Mouse (Mus musculus): ENCODE results near the gene Pbld1. TPM values are rescaled to one million over a fixed set of nuclear protein-coding genes. Genes with fewer than 3 reads are reported as not detected.

Gene Pbld1
- polyA plus RNA-seq (2015; fragmentation: Nextera tagmentation; extraction: Ambion mirVana) = 0.56 and 0.99 TPM in 2 replicates

GRCm38 (mm10) chr10:63059862-63060261 lies at the start of gene Pbld1:
Gene Pbld1 (plus strand): TSS chr10:63060162.
- Histone ChIP-seq H3K4me2 (no peak within 1 kb of the TSS), H3K27ac (replicated peaks) (no peak within 1 kb of the TSS; the same call in 1 of the 2 replicates), H3K9me3 (no peaks in the 10 kb centered on the region), H3K4me3 (no peak within 1 kb of the TSS), H3K9ac (no peak within 1 kb of the TSS), H3K27me3 (no peaks in the 10 kb centered on the region; the same call in 1 of the 2 replicates), H3K4me1 (replicated peaks) (peaks cover 10% of the 10 kb centered on the region; the same call in 1 of the 2 replicates), H3K36me3 (no peaks in the 10 kb centered on the region)
- 89% methylated on average over 2 of the region's 2 CpGs for WGBS
- ATAC-seq (ENCODE audit: low read depth) = no peak

GRCm38 (mm10) chr10:63010268-63010667 lies 49.7 kb upstream of the Pbld1 start:
- WGBS = 87% methylated on average over 4 of the region's 4 CpGs

GRCm38 (mm10) chr10:63011556-63011955 lies 48.4 kb upstream of the Pbld1 start:
- 84% methylated on average over 6 of the region's 6 CpGs for WGBS
- Histone ChIP-seq H3K4me1 (replicated peaks) (0 out of 2 replicates have a peak, but pooled peaks cover under 1% of the 10 kb centered on the region), H3K36me3 (peaks cover 94% of the 10 kb centered on the region), H3K4me3 (no peak overlapping the region), H3K9me3 (no peaks in the 10 kb centered on the region), H3K9ac (no peak overlapping the region), H3K27me3 (no peaks in the 10 kb centered on the region), H3K4me2 (no peak overlapping the region), H3K27ac (replicated peaks) (no peak overlapping the region)
- no peak for ATAC-seq (ENCODE audit: low read depth)

More at GRCm38 (mm10) chr10:63010268-63010667, 49.7 kb upstream of the Pbld1 start:
- Histone ChIP-seq H3K4me1 (replicated peaks) (no peaks in the 10 kb centered on the region), H3K36me3 (peaks cover 94% of the 10 kb centered on the region), H3K27ac (replicated peaks) (no peak overlapping the region), H3K9me3 (no peaks in the 10 kb centered on the region), H3K4me2 (no peak overlapping the region), H3K4me3 (no peak overlapping the region), H3K27me3 (no peaks in the 10 kb centered on the region), H3K9ac (no peak overlapping the region)
- ATAC-seq (ENCODE audit: low read depth) = 0 out of 2 replicates have a peak, but pooled peaks have one; percentile 40

- Histone ChIP-seq H3K4me1 (replicated peaks) (peaks cover 13% of the 10 kb centered on the region), H3K27ac (replicated peaks) (no peak overlapping the region), H3K4me2 (no peak overlapping the region), H3K27me3 (no peaks in the 10 kb centered on the region), H3K9me3 (no peaks in the 10 kb centered on the region), H3K4me3 (no peak overlapping the region), H3K36me3 (peaks cover 88% of the 10 kb centered on the region), H3K9ac (no peak overlapping the region)
- ATAC-seq (ENCODE audit: low read depth) = no peak
- WGBS = 78% methylated on average over 3 of the region's 3 CpGs
Measured at GRCm38 (mm10) chr10:63013476-63013875, 46.5 kb upstream of the Pbld1 start.

GRCm38 (mm10) chr10:63014168-63014567 lies 45.8 kb upstream of the Pbld1 start:
- no peak for ATAC-seq (ENCODE audit: low read depth)
- no peaks in the 10 kb centered on the region for H3K9me3 ChIP-seq
- peaks cover 83% of the 10 kb centered on the region for H3K36me3 ChIP-seq
- H3K4me3 ChIP-seq = no peak overlapping the region
- 90% methylated on average over 9 of the region's 9 CpGs for WGBS
- H3K4me1 ChIP-seq (replicated peaks) = peaks cover 20% of the 10 kb centered on the region
- no peaks in the 10 kb centered on the region for H3K27me3 ChIP-seq
- H3K9ac ChIP-seq = no peak overlapping the region
- no peak overlapping the region for H3K4me2 ChIP-seq
- no peak overlapping the region for H3K27ac ChIP-seq (replicated peaks)

- peak overlapping the region; percentile 84 for H3K4me2 ChIP-seq
- no peak overlapping the region for H3K4me3 ChIP-seq
- H3K36me3 ChIP-seq = peaks cover 34% of the 10 kb centered on the region
- 73% methylated on average over 6 of the region's 6 CpGs for WGBS
- H3K27me3 ChIP-seq = no peaks in the 10 kb centered on the region
- H3K9me3 ChIP-seq = no peaks in the 10 kb centered on the region
- H3K27ac ChIP-seq (replicated peaks) = no peak overlapping the region
- no peak overlapping the region for H3K9ac ChIP-seq
- ATAC-seq (ENCODE audit: low read depth) = no peak
- H3K4me1 ChIP-seq (replicated peaks) = peaks cover 50% of the 10 kb centered on the region
Measured at GRCm38 (mm10) chr10:63019304-63019703, 40.7 kb upstream of the Pbld1 start.

- Histone ChIP-seq H3K4me1 (replicated peaks) (peaks cover 67% of the 10 kb centered on the region), H3K36me3 (peaks cover 12% of the 10 kb centered on the region), H3K9ac (peak overlapping the region; percentile 99), H3K4me2 (peak overlapping the region; percentile 84), H3K27me3 (no peaks in the 10 kb centered on the region), H3K4me3 (peak overlapping the region; percentile 88), H3K27ac (replicated peaks) (no peak overlapping the region), H3K9me3 (no peaks in the 10 kb centered on the region)
- 59% methylated on average over 4 of the region's 4 CpGs for WGBS
- ATAC-seq (ENCODE audit: low read depth) = no peak
Measured at GRCm38 (mm10) chr10:63021702-63022101, 38.3 kb upstream of the Pbld1 start.

GRCm38 (mm10) chr10:63022541-63023120 lies 37.3 kb upstream of the Pbld1 start:
- Histone ChIP-seq H3K36me3 (peaks cover 4% of the 10 kb centered on the region), H3K9me3 (no peaks in the 10 kb centered on the region), H3K4me1 (replicated peaks) (peaks cover 68% of the 10 kb centered on the region), H3K9ac (peak overlapping the region; percentile 99), H3K4me2 (peak overlapping the region; percentile 84), H3K27ac (replicated peaks) (peak overlapping the region; percentile 100), H3K27me3 (no peaks in the 10 kb centered on the region), H3K4me3 (peak overlapping the region; percentile 88)
- WGBS = under 1% methylated on average over 27 of the region's 27 CpGs
- ATAC-seq (ENCODE audit: low read depth) = no peak

- Histone ChIP-seq H3K27me3 (no peaks in the 10 kb centered on the region), H3K4me3 (peak overlapping the region; percentile 88), H3K27ac (replicated peaks) (peak overlapping the region; percentile 100), H3K36me3 (no peaks in the 10 kb centered on the region), H3K4me1 (replicated peaks) (peaks cover 70% of the 10 kb centered on the region), H3K9me3 (no peaks in the 10 kb centered on the region), H3K4me2 (peak overlapping the region; percentile 84), H3K9ac (peak overlapping the region; percentile 99)
- peak; percentile 43 for ATAC-seq (ENCODE audit: low read depth)
- under 1% methylated on average over 68 of the region's 68 CpGs for WGBS
Measured at GRCm38 (mm10) chr10:63023121-63023748, 36.7 kb upstream of the Pbld1 start.

GRCm38 (mm10) chr10:63023749-63024579 lies 36.0 kb upstream of the Pbld1 start, which contains the start of the genes Hnrnph3 and Pbld2:
Gene Hnrnph3 (minus strand): TSS chr10:63024217.
Gene Pbld2 (plus strand): TSS chr10:63024315.
- Histone ChIP-seq H3K9me3 (no peaks in the 10 kb centered on the region), H3K9ac (peak within 1 kb of the TSS; percentile 99), H3K4me3 (peak within 1 kb of the TSS; percentile 88), H3K27ac (replicated peaks) (peak within 1 kb of the TSS; percentile 100), H3K27me3 (no peaks in the 10 kb centered on the region), H3K4me2 (peak within 1 kb of the TSS; percentile 84), H3K36me3 (no peaks in the 10 kb centered on the region), H3K4me1 (replicated peaks) (peaks cover 70% of the 10 kb centered on the region)
- peak; percentile 93 for ATAC-seq (ENCODE audit: low read depth)
- WGBS = under 1% methylated on average over 65 of the region's 69 CpGs

- ATAC-seq (ENCODE audit: low read depth) = peak; percentile 42
- Histone ChIP-seq H3K27me3 (no peaks in the 10 kb centered on the region), H3K27ac (replicated peaks) (peak overlapping the region; percentile 100), H3K9ac (peak overlapping the region; percentile 80), H3K36me3 (no peaks in the 10 kb centered on the region), H3K4me2 (peak overlapping the region; percentile 84), H3K4me3 (peak overlapping the region; percentile 88), H3K4me1 (replicated peaks) (peaks cover 64% of the 10 kb centered on the region), H3K9me3 (no peaks in the 10 kb centered on the region)
- under 1% methylated on average over 8 of the region's 8 CpGs for WGBS
Measured at GRCm38 (mm10) chr10:63024580-63024910, 35.4 kb upstream of the Pbld1 start.

GRCm38 (mm10) chr10:63025016-63025415 lies 34.9 kb upstream of the Pbld1 start:
- peak overlapping the region; percentile 84 for H3K4me2 ChIP-seq
- H3K4me3 ChIP-seq = peak overlapping the region; percentile 88
- H3K36me3 ChIP-seq = no peaks in the 10 kb centered on the region
- H3K9me3 ChIP-seq = no peaks in the 10 kb centered on the region
- H3K27ac ChIP-seq (replicated peaks) = peak overlapping the region; percentile 100
- peak overlapping the region; percentile 80 for H3K9ac ChIP-seq
- peaks cover 59% of the 10 kb centered on the region for H3K4me1 ChIP-seq (replicated peaks)
- no peaks in the 10 kb centered on the region for H3K27me3 ChIP-seq
- no peak for ATAC-seq (ENCODE audit: low read depth)
- 29% methylated on average over 2 of the region's 2 CpGs for WGBS

All from neural tube, embryonic 13.5 days (tissue).